Mouse (Mus musculus) E14TG2a.4 (cell line): ENCODE results near the gene Ralgapa1.
"Not testable (repeated sequence)": the region's sequence is repeated elsewhere in the genome, so short reads cannot be mapped to it uniquely, and the experiment has no call there.

Experiments
- H3K27me3 ChIP-seq: 2 replicates; pipeline ENCODE4 v1.6.1; 2014; ENCODE audit warnings: low read length, control low read depth; ENCODE audit not compliant: insufficient read depth
- H3K36me3 ChIP-seq: 2 replicates; pipeline ENCODE4 v1.6.1; 2014; ENCODE audit warnings: low read length, control low read depth; ENCODE audit not compliant: insufficient read depth
- H3K4me1 ChIP-seq: replicated peaks from 2 replicates; pipeline ENCODE4 v1.6.1; 2014; ENCODE audit warnings: low read depth, low read length, control low read depth
- H3K4me3 ChIP-seq: replicated peaks from 2 replicates; pipeline ENCODE4 v1.5.1; 2014; ENCODE audit warnings: mild to moderate bottlenecking, low read length
- H3K9me3 ChIP-seq: 2 replicates; pipeline ENCODE4 v1.6.1; 2014; ENCODE audit warnings: low read length, control low read depth
- CTCF ChIP-seq: conservative IDR thresholded peaks from 2 replicates; pipeline ENCODE4 v1.5.1; 2014; ENCODE audit warnings: low read length
- NANOG ChIP-seq: IDR thresholded peaks from 2 replicates; pipeline ENCODE4 v1.6.1; 2014; ENCODE audit warnings: borderline replicate concordance, low read length, mixed read lengths
- POU5F1 ChIP-seq: IDR thresholded peaks from 2 replicates; pipeline ENCODE4 v1.6.1; 2014; ENCODE audit warnings: low read length, borderline replicate concordance

The Ralgapa1 gene

GRCm38 (mm10) chr12:55782662-55783061 is 38.3 kb downstream of the Ralgapa1 start:
- no peaks in the 10 kb centered on the region for H3K9me3 ChIP-seq
- TF ChIP-seq POU5F1, result no peak
- TF ChIP-seq NANOG, result no peak
- TF ChIP-seq CTCF, result no peak

GRCm38 (mm10) chr12:55778301-55778700 is 42.7 kb downstream of the Ralgapa1 start:
- Histone ChIP-seq H3K4me3 (no peak overlapping the region), H3K36me3 (peaks cover 16% of the 10 kb centered on the region), H3K4me1 (no peaks in the 10 kb centered on the region), H3K27me3 (no peaks in the 10 kb centered on the region), H3K9me3 (no peaks in the 10 kb centered on the region)
- TF ChIP-seq POU5F1 (no peak), NANOG (no peak), CTCF (no peak; the same call in 1 of the 2 replicates)

More at GRCm38 (mm10) chr12:55782662-55783061, 38.3 kb downstream of the Ralgapa1 start:
- no peaks in the 10 kb centered on the region for H3K27me3 ChIP-seq
- no peaks in the 10 kb centered on the region for H3K4me1 ChIP-seq
- no peak overlapping the region for H3K4me3 ChIP-seq
- peaks cover 20% of the 10 kb centered on the region; the same call in 1 of the 2 replicates for H3K36me3 ChIP-seq

- Histone ChIP-seq H3K9me3 (no peaks in the 10 kb centered on the region), H3K36me3 (peaks cover 16% of the 10 kb centered on the region), H3K27me3 (no peaks in the 10 kb centered on the region), H3K4me3 (no peak overlapping the region), H3K4me1 (no peaks in the 10 kb centered on the region)
- no peak for TF ChIP-seq POU5F1
- TF ChIP-seq CTCF, result no peak
These were observed 43.6 kb downstream of the Ralgapa1 start for GRCm38 (mm10) chr12:55777356-55777755.

- H3K4me1 ChIP-seq, result no peaks in the 10 kb centered on the region
- peaks cover 15% of the 10 kb centered on the region for H3K36me3 ChIP-seq
- H3K9me3 ChIP-seq, result no peaks in the 10 kb centered on the region
- H3K27me3 ChIP-seq, result no peaks in the 10 kb centered on the region
- H3K4me3 ChIP-seq, result no peak overlapping the region
- TF ChIP-seq POU5F1 (no peak), NANOG (no peak), CTCF (no peak)
These were observed 46.7 kb downstream of the Ralgapa1 start for GRCm38 (mm10) chr12:55774316-55774715.

GRCm38 (mm10) chr12:55720319-55720718 is 100.6 kb downstream of the Ralgapa1 start:
- H3K27me3 ChIP-seq, result no peaks in the 10 kb centered on the region
- peak; percentile 90 for TF ChIP-seq CTCF
- no peak for TF ChIP-seq NANOG
- no peak for TF ChIP-seq POU5F1
- no peaks in the 10 kb centered on the region for H3K4me1 ChIP-seq
- H3K4me3 ChIP-seq, result no peak overlapping the region
- no peaks in the 10 kb centered on the region for H3K9me3 ChIP-seq
- H3K36me3 ChIP-seq, result peaks cover 35% of the 10 kb centered on the region

GRCm38 (mm10) chr12:55705881-55706280 is 115.1 kb downstream of the Ralgapa1 start:
- Histone ChIP-seq H3K4me1 (no peaks in the 10 kb centered on the region), H3K27me3 (no peaks in the 10 kb centered on the region), H3K4me3 (no peak overlapping the region), H3K36me3 (peaks cover 25% of the 10 kb centered on the region), H3K9me3 (no peaks in the 10 kb centered on the region)
- TF ChIP-seq POU5F1, result no peak
- TF ChIP-seq CTCF, result no peak
- TF ChIP-seq NANOG, result no peak

GRCm38 (mm10) chr12:55666699-55667098 is 154.3 kb downstream of the Ralgapa1 start:
- H3K36me3 ChIP-seq, result no peaks in the 10 kb centered on the region; the same call in 1 of the 2 replicates
- 0 out of 2 replicates have a peak overlapping the region, but pooled peaks have one; percentile 2 for H3K4me3 ChIP-seq
- no peaks in the 10 kb centered on the region for H3K27me3 ChIP-seq
- H3K4me1 ChIP-seq, result peaks cover 35% of the 10 kb centered on the region
- H3K9me3 ChIP-seq, result no peaks in the 10 kb centered on the region
- TF ChIP-seq POU5F1, result no peak

GRCm38 (mm10) chr12:55663194-55663593 is 157.8 kb downstream of the Ralgapa1 start:
- not testable (repeated sequence) for H3K27me3 ChIP-seq, H3K36me3 ChIP-seq, H3K9me3 ChIP-seq, H3K4me3 ChIP-seq
- peaks cover 31% of the 10 kb centered on the region for H3K4me1 ChIP-seq

GRCm38 (mm10) chr12:55648011-55648525 is 172.9 kb downstream of the Ralgapa1 start:
- TF ChIP-seq CTCF, result no peak
- TF ChIP-seq NANOG, result no peak
- no peak for TF ChIP-seq POU5F1
- Histone ChIP-seq H3K36me3 (no peaks in the 10 kb centered on the region), H3K4me3 (no peak overlapping the region), H3K27me3 (no peaks in the 10 kb centered on the region), H3K4me1 (no peaks in the 10 kb centered on the region), H3K9me3 (no peaks in the 10 kb centered on the region)
